Mouse (Mus musculus): ENCODE measurements around the gene Noa1. TPM values are rescaled to one million over a fixed set of nuclear protein-coding genes. Genes with fewer than 3 reads are reported as not detected.

Noa1 gene
- polyA plus RNA-seq, 2 experiments = 19.6 to 25.9 TPM

GRCm38 (mm10) chr5:77267957-77268624 lies 41.8 kb downstream of the Noa1 start:
- Histone ChIP-seq H3K4me1 (ENCODE audit: control insufficient read depth, insufficient read depth, low read length) (peaks cover 15% of the 10 kb centered on the region), H3K9me3 (ENCODE audit: control insufficient read depth, low read length) (no peaks in the 10 kb centered on the region), H3K4me3 (replicated peaks; ENCODE audit: low read length) (no peak overlapping the region), H3K4me2 (replicated peaks; ENCODE audit: low read depth, low read length, severe bottlenecking) (peak overlapping the region; percentile 42; the same call in 1 of the 2 replicates), H3K27me3 (ENCODE audit: control insufficient read depth, insufficient read depth, low read length) (no peaks in the 10 kb centered on the region), H3K9ac (ENCODE audit: low read depth, low read length, severe bottlenecking) (no peak overlapping the region), H3K36me3 (ENCODE audit: control insufficient read depth, insufficient read depth, low read length) (peaks cover 51% of the 10 kb centered on the region), H3K27ac (replicated peaks; ENCODE audit: low read depth, low read length) (no peak overlapping the region)
- WGBS = 93% methylated on average over 30 of the region's 30 CpGs
- ATAC-seq (ENCODE audit: low FRiP score, low read depth) (no peak), DNase-seq (ENCODE audit: low spot score) (no peak)
- TF ChIP-seq POLR2A (IDR thresholded peaks at IDR 0.05; ENCODE audit: borderline replicate concordance, extremely low read depth, insufficient read depth, insufficient read length) = no peak

- no peaks in the 10 kb centered on the region for H3K9me3 ChIP-seq (ENCODE audit: control insufficient read depth, low read length)
- H3K27me3 ChIP-seq (ENCODE audit: control insufficient read depth, insufficient read depth, low read length) = no peaks in the 10 kb centered on the region
- H3K4me1 ChIP-seq (ENCODE audit: control insufficient read depth, insufficient read depth, low read length) = peaks cover 15% of the 10 kb centered on the region
- peaks cover 44% of the 10 kb centered on the region for H3K36me3 ChIP-seq (ENCODE audit: control insufficient read depth, insufficient read depth, low read length)
- DNase-seq (ENCODE audit: low spot score) = no peak
- TF ChIP-seq POLR2A (IDR thresholded peaks at IDR 0.05; ENCODE audit: borderline replicate concordance, extremely low read depth, insufficient read depth, insufficient read length) = no peak
- H3K4me3 ChIP-seq (replicated peaks; ENCODE audit: low read length) = peak overlapping the region; percentile 95
- peak overlapping the region; percentile 96; the same call in 1 of the 2 replicates for H3K9ac ChIP-seq (ENCODE audit: low read depth, low read length, severe bottlenecking)
- ATAC-seq (ENCODE audit: low FRiP score, low read depth) = no peak
- 65% methylated on average over 4 of the region's 4 CpGs for WGBS
- peak overlapping the region; percentile 42 for H3K4me2 ChIP-seq (replicated peaks; ENCODE audit: low read depth, low read length, severe bottlenecking)
- H3K27ac ChIP-seq (replicated peaks; ENCODE audit: low read depth, low read length) = no peak overlapping the region
Measured at GRCm38 (mm10) chr5:77267441-77267840, 42.4 kb downstream of the Noa1 start.

- H3K4me3 ChIP-seq (replicated peaks; ENCODE audit: low read length) = peak overlapping the region; percentile 95
- TF ChIP-seq POLR2A (IDR thresholded peaks at IDR 0.05; ENCODE audit: borderline replicate concordance, extremely low read depth, insufficient read depth, insufficient read length) = no peak
- H3K27ac ChIP-seq (replicated peaks; ENCODE audit: low read depth, low read length) = peak overlapping the region; percentile 98
- H3K27me3 ChIP-seq (ENCODE audit: control insufficient read depth, insufficient read depth, low read length) = no peaks in the 10 kb centered on the region
- peaks cover 15% of the 10 kb centered on the region for H3K4me1 ChIP-seq (ENCODE audit: control insufficient read depth, insufficient read depth, low read length)
- H3K9ac ChIP-seq (ENCODE audit: low read depth, low read length, severe bottlenecking) = peak overlapping the region; percentile 96
- ATAC-seq (ENCODE audit: low FRiP score, low read depth) = no peak
- no peaks in the 10 kb centered on the region for H3K9me3 ChIP-seq (ENCODE audit: control insufficient read depth, low read length)
- DNase-seq (ENCODE audit: low spot score) = peak; percentile 24
- 7% methylated on average over 11 of the region's 11 CpGs for WGBS
- peak overlapping the region; percentile 42 for H3K4me2 ChIP-seq (replicated peaks; ENCODE audit: low read depth, low read length, severe bottlenecking)
- H3K36me3 ChIP-seq (ENCODE audit: control insufficient read depth, insufficient read depth, low read length) = peaks cover 39% of the 10 kb centered on the region
Measured at GRCm38 (mm10) chr5:77266886-77267401, 42.9 kb downstream of the Noa1 start.

- no peak for TF ChIP-seq POLR2A (IDR thresholded peaks at IDR 0.05; ENCODE audit: borderline replicate concordance, extremely low read depth, insufficient read depth, insufficient read length)
- ATAC-seq (ENCODE audit: low FRiP score, low read depth) (peak; percentile 54), DNase-seq (ENCODE audit: low spot score) (peak; percentile 58)
- peak overlapping the region; percentile 96 for H3K9ac ChIP-seq (ENCODE audit: low read depth, low read length, severe bottlenecking)
- peak overlapping the region; percentile 95 for H3K4me3 ChIP-seq (replicated peaks; ENCODE audit: low read length)
- H3K27me3 ChIP-seq (ENCODE audit: control insufficient read depth, insufficient read depth, low read length) = no peaks in the 10 kb centered on the region
- H3K27ac ChIP-seq (replicated peaks; ENCODE audit: low read depth, low read length) = peak overlapping the region; percentile 98
- peaks cover 33% of the 10 kb centered on the region for H3K36me3 ChIP-seq (ENCODE audit: control insufficient read depth, insufficient read depth, low read length)
- H3K4me2 ChIP-seq (replicated peaks; ENCODE audit: low read depth, low read length, severe bottlenecking) = peak overlapping the region; percentile 42
- WGBS = under 1% methylated on average over 58 of the region's 87 CpGs
- H3K4me1 ChIP-seq (ENCODE audit: control insufficient read depth, insufficient read depth, low read length) = peaks cover 15% of the 10 kb centered on the region
- H3K9me3 ChIP-seq (ENCODE audit: control insufficient read depth, low read length) = no peaks in the 10 kb centered on the region
Measured at GRCm38 (mm10) chr5:77266066-77266885, 43.6 kb downstream of the Noa1 start.

- Histone ChIP-seq H3K27ac (replicated peaks; ENCODE audit: low read depth, low read length) (peak overlapping the region; percentile 98), H3K4me1 (ENCODE audit: control insufficient read depth, insufficient read depth, low read length) (peaks cover 12% of the 10 kb centered on the region), H3K27me3 (ENCODE audit: control insufficient read depth, insufficient read depth, low read length) (no peaks in the 10 kb centered on the region), H3K36me3 (ENCODE audit: control insufficient read depth, insufficient read depth, low read length) (peaks cover 27% of the 10 kb centered on the region), H3K9ac (ENCODE audit: low read depth, low read length, severe bottlenecking) (peak overlapping the region; percentile 96), H3K4me3 (replicated peaks; ENCODE audit: low read length) (peak overlapping the region; percentile 95), H3K4me2 (replicated peaks; ENCODE audit: low read depth, low read length, severe bottlenecking) (peak overlapping the region; percentile 42), H3K9me3 (ENCODE audit: control insufficient read depth, low read length) (no peaks in the 10 kb centered on the region)
- TF ChIP-seq POLR2A (IDR thresholded peaks at IDR 0.05; ENCODE audit: borderline replicate concordance, extremely low read depth, insufficient read depth, insufficient read length) = 0 out of 2 replicates have a peak, but pooled peaks have one; percentile 0
- DNase-seq (ENCODE audit: low spot score) (peak; percentile 67), ATAC-seq (ENCODE audit: low FRiP score, low read depth) (peak; percentile 85)
- 0% methylated on average over 15 of the region's 53 CpGs for whole genome bisulfite sequencing
Measured at GRCm38 (mm10) chr5:77265671-77266065, 44.2 kb downstream of the Noa1 start.
